Mouse (Mus musculus) kidney, postnatal 14 days (tissue): Measurements from ENCODE around the gene Nkx3-2.

ENCODE experiments used
- DNase-seq: peaks from one replicate; pipeline ENCODE4 v3.0.0; 2022; ENCODE audit warnings: mixed read lengths

The Nkx3-2 gene

DNA sequence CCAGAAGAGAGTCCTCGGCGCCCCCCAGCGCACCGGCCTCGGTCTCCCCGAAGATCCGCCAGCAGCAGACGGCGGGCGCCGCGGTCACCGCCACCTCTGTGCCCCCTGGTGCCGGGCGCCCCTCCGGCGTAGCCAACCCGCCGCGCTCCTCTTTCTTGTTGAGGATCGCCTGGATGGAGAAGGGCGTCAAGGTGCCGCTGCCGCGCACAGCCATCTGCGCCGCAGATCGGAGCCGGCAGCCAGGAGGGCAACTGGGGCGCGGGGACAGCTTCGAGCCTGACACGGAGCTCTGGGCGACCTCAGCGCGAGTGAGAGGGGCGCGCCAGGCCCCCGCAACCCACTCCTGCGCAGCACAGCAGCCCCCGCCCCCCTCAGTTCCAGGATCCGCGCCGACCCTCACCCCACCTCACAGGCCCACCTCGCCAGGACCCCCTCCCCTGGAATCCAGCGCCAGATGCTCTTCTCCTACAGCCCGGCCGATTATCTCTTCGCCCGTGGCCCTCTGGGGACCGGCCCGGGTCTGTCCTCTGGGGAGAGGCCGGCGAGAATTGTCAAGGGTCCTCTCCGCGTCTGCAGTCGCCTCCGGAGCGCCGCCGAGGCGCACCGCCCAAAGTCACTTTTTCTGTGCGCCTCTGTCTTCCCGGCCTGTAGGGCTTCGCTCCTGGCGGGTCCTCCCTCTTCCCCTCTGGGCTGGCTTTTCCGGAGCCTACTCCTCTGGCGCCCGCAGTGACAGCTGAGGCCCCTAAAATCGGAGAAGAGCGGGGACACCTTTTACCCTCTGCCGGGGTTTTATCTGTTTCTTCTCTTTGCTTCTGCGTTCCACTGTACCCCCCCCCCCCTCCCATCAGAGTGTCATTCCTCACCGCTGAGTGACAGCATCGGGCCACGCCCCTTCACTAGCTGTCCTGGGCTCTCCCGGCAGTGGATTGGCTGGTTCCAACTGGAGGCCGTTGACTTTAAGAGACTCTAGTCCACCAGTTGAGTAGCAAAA is at the start of gene Nkx3-2:
Nkx3-2 (minus strand) TSS at position 771 of the 991 bp plus-strand sequence.
- no peak for DNase-seq

DNA sequence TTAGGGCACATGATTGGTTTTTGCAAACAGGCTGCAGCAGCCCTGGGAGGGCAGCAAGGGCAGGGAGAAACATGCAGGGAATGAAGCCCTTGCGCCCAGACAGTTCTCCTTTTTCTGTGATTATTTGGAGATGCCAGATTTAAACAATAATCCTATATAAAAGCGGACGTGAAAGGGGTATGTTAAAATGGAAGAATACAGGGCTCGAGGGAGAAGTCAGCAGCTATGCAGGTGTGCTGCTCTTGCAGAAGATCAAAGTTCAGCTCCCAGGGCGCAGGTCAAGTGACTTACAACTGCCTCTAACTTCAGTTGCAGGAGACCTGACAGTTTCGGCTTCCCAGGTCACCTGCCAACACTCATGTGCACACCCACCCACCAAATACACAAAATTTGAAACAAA is 48.2 kb upstream of the Nkx3-2 start:
- no peak for DNase-seq

DNA sequence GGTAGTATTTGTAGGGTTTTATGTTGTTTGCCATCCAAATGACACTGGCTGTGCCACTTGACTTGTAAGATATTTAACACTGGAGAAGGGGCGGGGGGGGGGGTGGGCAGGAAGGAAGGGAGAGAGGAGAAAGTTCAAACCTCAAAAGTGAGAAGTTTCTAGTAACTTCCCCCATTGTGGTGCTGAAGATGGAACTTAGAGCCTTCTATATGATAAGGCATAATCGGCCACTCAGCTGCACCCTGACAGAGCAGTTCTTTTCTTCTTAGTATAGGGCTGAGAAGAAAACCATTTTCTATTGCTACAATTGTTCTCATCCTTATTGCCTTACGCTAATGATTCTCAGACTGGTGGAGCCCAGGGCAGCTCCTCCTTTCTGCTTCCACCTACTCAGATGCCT is 47.0 kb upstream of the Nkx3-2 start:
- no peak for DNase-seq

DNA sequence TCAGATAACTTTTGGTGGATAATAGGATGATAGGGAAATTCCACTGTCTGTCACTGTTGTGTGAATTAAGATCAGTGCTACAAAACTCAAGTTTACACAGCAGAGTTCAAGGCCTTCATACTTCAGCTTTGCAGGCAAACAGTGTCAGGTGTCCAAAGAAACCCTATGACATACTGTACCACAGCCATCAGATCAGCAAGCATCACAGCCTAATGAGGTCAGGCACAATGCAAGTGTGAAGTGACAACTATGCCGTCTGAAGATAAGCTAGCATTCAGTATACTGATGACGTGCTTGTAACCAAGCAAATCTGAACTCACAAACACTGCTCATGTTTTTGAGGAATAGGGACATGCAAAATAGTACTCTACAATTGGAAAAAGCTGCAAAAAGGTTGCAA is 43.1 kb upstream of the Nkx3-2 start:
- no peak for DNase-seq

DNA sequence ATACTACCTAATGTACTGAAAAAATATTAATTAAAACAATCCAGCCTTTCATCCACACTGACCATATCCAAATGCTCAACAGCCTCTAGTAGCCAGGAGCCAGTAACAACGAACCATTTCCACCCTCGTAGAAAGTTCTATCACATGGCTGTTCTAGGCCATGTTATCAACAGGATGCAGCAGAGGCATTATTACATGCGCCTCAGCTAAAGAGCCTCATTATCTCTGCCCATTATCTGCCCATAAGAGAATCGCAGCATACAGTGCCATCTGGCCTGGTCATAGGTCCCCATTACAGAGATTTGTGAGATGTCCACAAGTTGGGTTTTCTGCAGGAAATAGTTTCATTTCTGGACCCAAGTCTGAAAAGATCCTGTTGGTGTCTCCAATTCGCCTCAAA is 41.9 kb upstream of the Nkx3-2 start:
- DNase-seq: no peak

DNA sequence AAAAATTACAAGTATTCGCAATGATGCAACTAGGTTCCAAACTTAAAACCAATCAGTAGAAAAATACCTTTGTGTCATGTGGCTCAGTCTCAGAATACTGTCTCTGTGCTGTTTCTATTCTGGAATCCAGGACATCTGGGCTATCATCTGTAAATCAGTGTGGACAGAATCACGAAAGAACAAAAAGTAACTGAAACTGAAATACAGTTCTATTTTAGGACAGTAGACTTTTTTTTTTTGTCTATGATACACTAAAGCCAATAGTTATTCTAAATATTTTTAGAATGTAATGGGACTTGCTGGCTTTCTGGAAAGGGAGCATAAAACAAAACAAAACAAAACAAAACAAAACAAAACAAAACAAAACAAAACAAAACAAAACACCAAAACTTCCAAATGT is 40.8 kb upstream of the Nkx3-2 start:
- DNase-seq: no peak

DNA sequence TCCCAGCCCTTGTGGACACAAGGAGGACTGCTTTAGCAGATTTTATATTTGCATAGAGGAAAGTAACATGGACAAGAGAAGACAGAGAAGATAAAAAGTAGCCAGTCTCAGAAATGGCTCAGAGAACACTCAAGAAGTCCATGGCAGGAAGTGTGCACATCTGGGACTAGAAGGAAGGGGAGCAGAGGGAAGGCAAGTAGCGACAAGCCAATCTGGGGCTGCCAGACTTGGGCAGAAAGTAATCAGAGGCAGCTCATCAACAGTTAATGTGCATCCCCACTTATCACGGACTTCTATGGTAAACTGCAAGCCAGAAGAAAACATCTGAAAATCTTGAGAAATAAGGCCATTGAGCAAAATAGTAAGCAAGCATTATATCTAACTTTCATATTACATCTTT is 40.3 kb upstream of the Nkx3-2 start:
- DNase-seq: no peak

DNA sequence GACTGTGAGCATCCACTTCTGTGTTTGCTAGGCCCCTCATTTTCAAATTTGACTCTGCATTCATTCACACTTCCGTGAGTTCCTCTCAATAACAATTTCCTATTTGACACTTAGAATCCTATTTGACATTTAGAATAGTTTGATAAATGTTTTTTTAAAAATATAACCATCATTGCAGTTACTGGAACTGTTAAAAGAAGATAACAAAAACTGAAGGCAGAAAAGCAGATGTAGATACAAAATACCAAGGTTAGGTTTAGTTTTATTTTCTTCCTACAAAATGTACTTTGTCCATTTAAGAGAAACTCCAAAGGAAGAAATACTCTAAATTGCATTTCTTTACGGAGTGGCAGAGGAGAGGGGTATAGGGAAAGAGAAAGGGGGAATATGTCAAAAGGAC is 37.3 kb upstream of the Nkx3-2 start:
- no peak for DNase-seq

DNA sequence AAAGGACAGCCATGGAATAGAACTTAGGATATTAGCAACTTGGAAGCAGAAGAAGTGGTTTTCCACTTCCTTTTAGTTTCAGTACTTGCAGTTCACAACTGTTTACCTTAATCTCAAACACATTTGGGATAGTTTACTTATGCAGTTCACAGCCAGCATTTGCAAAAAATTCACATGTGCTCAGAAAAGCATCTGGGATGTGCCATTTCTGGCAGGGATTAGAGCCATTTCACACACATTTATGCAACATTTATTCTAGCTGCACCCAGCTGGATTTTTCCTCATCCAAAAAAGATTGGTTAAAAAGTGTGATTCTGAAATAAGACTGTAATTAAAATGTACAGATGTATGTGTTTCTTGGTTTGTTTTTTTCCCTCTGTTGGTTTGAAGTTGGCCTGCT is 30.1 kb upstream of the Nkx3-2 start:
- no peak for DNase-seq

DNA sequence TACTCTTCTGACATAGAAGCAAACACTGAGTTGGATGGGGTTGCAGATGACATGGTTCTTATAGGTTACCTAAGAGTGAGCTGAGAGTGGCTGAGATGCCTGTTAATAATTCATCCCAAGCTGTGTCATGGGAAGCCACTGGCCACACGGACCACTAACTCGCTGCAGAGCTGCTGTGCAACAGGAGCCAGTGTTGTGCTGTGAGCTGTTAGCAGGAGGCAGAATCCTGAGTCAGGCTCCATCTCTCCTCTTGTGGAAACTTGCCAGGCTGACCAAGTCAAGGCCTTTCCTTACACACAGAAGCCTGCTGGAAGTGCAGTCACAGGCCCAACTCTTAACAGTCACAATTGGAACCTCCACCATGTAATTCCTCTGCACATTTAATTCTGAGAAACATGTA is 26.2 kb upstream of the Nkx3-2 start:
- DNase-seq: peak; percentile 46

DNA sequence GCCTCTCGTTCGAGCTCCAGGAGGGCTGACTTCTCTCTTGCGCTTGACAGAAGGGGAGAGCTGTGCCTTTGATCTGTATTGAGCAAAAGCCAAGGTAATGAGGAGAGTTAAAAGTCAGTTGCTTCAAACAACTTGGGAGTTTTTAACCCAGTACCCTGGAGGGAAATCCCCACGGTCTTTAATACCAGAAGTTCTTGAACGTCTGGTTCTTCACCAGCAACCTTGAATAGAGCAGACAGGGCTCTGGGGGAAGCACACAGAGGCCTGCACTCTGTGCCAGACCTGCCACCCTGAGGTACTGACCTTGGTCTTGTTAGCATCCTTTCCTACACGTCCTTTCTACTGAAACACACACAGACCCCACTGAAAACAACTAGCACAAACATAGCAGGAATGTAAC is 24.6 kb upstream of the Nkx3-2 start:
- no peak for DNase-seq

DNA sequence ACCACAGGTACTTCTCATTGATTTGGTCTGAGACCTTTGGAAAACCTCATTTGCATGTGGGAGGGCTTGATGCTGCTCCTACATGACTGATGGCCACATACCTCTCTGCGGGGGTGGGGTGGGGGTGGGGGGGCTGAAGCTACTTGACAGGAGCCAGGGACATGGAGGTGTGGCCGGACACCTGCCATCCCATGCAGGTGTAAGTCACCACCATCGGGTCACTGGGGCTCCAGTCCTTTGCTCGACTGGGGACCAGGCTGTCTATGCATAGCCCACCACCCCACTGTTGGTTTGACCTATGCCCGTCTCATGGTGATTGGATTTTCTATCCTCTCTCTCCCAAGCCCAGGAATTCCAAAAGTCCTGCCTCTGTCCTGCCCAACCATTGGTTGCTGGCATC is 17.6 kb upstream of the Nkx3-2 start:
- DNase-seq: no peak

DNA sequence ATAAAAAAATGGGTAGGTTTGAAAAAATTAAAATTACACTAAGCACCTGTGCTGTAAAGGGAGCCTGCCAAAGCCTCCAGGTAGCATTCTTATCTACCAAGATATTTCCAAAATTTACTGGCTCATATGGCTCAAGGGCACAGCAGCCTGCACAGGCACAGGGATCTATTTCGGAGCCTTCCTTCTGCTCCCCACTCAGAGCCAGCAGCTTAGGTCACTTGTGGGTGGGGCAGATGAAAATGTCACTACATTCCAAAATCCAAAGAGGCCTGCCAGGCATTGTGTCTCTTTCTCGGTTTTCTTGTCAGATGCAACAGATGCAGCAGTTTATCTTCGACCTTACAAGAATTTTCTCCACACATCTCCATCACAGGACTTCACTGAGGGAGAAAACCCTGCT is 15.7 kb upstream of the Nkx3-2 start:
- DNase-seq: no peak

DNA sequence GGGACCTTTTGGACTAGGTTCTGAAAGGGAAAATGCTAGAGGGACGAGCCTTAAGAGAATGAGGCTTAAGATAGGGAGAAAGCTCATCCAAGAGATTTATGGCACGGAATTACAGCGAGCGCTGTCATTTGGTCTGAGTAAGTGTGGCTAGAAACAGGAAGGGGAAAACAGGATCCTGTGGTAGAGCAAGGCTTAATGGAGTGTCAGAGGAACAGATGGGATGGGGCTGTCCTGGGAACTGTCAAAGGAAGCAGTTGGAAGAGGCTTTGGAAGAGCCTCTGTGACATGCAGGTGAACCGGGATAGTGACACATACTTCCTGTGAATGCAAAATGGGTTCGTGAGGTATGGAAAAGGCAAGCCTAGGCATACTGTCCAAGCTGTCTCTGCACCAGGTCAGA is 11.4 kb upstream of the Nkx3-2 start:
- no peak for DNase-seq

DNA sequence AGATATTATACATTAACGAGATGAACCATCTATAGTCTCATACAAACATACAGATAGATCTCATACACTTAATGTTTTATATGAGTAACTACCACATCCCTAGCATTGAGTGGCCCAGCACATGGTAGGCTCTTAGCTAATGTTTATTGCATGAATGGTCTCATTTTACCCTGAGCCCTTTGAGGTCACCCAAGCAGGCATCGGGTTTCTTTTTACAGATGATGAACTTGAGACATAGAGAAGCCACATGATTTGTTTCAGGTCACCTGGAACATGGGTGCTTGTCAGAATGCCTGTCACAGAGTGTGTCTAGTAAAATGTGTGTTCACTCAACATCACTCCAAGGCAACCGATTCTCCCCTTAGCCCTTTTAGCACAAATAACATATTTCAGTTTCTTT is 11.0 kb upstream of the Nkx3-2 start:
- DNase-seq: no peak

DNA sequence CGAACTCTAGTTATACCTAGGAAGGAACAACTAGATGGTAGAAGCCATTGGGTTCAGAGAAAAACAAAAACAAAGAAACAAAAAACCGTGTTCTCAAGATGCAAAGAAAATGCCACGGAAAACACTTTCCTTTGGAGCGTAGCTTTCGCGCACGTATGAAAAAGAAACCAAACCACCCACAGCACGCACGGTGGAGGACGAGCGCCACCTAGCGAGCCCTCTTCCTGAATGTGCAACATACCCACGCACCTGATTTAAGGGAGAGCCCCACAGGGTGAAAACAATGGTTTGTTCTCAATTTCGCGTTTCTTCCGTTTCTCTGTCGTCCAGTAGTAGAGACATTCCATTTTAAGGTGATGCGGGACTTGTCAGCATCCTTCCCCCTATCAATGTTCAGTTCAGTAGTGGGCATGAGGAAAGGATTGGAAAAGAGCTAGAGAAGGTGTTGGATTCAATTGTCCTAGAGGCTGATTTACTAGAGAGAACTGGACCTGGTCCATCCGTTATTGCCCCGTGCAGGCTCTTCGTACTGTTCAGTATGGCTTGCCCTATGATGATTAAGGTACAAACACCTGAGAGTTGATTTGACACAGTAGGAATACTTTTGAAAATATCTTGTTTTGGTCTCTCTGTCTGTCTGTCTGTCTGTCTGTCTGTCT is 4.2 kb upstream of the Nkx3-2 start:
- peak; percentile 90 for DNase-seq

DNA sequence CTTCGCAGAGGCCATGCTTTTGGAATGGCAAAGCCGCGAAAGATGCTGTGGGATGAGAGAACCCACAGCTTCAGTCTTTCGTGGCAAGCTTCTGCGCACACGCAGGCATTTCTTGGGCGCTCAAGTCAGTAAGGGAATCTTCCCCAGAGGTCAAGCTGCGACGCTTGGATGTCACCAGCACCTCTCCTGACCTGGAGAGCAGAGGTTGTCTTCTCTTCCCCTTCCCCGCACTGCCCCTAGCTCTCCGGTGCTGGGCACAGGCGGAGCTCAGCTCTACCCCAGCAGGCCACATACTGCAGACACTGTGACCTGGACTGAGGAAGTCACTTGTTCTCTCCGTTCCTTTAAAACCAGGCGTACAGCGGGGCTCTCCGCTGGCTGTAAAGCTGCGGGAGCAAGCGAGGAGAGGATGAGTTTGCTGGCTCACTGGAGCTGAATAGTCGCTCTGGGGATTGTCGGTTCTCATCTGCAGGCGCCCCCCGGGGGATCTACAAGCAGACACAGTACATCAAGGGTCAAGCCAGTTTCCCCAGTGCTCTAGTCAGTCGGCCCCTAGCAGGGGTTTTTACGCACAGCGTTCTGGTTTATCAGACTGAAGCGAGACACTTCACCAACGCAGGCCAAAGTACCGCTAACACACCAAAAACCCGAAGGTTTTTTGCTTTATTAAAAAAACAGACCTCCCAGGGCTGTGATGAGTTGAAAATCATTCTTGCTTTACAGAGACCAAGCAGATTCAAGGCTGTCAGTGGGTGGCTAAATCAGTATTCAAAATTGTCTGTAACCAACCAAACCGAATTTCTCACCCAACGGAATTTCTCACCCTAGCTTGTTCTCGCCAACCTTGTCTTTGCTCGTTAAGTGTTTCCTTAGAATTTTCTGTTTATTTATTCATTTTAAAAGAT is 3.2 kb upstream of the Nkx3-2 start:
- DNase-seq: no peak

DNA sequence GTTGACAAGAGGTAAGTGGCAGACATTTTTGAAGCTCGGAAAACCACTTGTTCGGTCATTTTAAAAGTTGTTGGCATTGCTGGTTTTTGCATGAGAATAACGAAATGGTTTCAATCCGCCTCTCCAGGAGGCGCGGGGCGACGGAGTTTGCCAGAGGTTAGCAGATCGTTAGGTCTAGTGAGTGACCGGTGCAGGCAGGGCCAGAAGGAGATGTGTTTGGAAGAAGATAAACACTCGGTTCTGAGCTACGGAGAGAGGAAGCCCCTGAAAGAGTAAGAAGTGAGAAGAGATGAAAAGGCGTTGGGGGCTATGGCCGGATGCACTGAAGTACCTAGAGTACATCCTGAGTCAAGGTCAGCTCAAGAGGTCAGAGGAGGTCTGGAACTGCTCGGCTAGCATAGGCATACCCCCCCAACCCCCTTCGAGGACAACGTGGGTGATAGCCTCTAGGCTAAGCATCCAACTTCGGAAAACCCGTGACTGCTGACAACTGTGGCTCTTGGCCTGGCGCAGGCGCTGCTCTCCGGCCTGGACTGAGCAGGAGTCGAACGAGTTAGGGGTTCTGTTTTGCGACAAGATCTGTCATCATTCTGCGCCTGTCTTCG is 2.2 kb upstream of the Nkx3-2 start:
- no peak for DNase-seq

DNA sequence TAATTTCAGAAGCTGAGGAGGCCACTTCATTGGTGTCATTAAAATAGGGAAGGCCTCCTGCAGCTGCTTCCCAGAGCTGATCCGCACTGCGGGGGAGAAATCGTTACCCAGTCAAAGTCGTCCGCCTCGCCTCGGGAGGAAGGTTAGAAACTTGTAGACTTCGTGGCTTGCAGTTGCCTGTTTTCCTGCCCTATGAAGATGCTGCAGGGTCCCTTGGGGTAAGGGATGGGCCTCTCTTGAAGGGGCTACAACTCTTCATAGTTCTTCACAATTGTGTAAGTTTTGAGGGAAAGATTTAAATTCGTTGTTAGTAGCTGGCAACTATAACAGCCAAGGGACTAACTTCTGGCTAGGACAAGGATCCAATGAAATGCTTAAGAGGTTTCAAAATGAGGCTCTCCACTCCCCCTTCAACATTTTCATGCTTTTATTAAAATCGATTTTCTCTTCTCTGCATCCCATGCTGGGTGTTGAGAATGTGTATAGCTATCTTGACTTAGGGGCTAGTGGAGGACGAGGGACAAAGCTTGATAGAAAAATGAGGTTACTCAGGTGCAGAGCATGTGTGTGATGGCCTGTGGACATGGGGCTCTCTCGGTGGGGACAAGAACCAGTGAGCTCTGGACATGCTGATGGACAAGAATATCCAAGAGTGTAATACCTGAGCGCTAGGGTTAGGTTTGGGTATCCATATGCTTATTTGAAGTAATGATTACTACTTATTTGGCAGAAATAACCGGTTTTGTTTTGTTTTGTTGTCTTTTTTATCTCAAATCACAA is 1.5 kb upstream of the Nkx3-2 start:
- no peak for DNase-seq

DNA sequence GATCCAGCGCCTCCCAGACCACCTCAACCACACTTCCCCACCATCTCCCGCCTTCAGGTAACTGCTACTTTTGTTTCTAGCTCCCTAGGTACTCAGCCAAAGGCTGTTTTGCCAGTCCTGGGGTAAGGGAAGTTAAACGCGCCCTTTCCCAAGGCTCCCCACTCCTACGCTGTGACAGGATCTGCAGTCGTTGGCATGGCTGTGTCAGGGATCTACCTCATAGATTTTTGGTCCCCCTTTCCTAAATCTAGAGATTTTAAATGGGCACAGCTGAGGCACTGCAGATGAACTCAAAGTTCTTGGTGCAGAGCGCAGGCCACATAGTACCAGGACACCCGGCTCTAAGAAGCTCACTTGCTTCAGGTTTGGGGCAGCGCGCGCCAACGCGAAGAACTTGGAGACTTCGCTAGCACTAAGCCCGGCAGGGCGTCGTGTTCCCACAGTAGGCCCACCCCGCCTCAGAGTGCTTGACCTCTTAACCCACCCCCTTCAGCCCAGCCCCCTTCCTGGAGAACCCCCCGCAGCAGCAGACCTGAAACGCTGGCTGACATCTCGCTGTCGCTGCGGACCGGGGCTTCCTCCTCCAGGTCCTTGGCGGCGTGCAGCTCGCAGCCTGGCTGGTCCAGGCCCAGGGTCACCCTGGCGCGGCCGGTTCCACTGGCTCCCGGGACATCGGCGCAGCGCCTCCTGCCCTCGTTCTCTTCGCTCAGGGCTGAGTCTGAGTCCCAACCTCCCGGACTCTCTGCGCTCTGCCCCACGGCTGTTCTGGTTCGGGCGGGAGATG is 1.2 kb downstream of the Nkx3-2 start:
- no peak for DNase-seq
